Comparison of ENCODE assay signal across 7 mouse cellular contexts in the genomic region with DNA sequence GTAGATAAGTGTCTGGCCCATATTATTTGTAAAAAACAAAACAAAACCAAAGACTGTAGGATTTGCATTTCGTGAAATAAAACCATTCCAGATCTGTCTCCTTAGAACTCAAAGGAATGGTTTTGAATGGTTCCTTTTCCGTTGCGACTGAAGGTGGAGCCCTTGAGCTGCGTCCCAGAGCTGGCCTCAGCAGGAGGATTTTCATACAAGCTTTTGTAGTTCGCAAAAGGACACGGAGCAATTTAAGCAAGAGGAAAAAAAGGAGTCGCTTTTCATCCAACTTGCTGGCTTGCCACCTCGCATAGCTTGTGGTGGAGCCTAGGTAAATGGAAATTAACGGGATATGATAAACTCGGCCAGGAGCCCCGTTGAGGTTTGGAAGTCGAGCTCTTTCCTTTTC.
DNase-seq lines count a peak whose midpoint lies in the region; ATAC-seq lines count a peak whose summit lies in the region.

No protein-coding gene starts in this region.

- peak overlapping the region; percentile 58 for H3K4me2 ChIP-seq in hindbrain, embryonic 15.5 days
- H3K4me2 ChIP-seq in stomach, embryonic 14.5 days (replicated peaks; ENCODE audit: low read depth, low read length), result peak overlapping the region; percentile 28

- WGBS in forebrain, embryonic 10.5 days, result 3% methylated on average over 12 of the region's 12 CpGs
- WGBS in hindbrain, embryonic 15.5 days, result 1% methylated on average over 12 of the region's 12 CpGs
- 5% methylated on average over 12 of the region's 12 CpGs for WGBS in stomach, embryonic 14.5 days

- H3K4me3 ChIP-seq in forebrain, embryonic 10.5 days, result peak overlapping the region; percentile 39
- H3K4me3 ChIP-seq in hindbrain, embryonic 15.5 days, result peak overlapping the region; percentile 34
- H3K4me3 ChIP-seq in stomach, embryonic 14.5 days (ENCODE audit: low read depth, low read length), result peak overlapping the region; percentile 6; the same call in 1 of the 2 replicates

- DNase-seq in MN1 (ENCODE audit: low spot score), result peak; percentile 34
- peak; percentile 91 for DNase-seq in brain, adult 2 months (ENCODE audit: low read depth, low spot score)
- DNase-seq in forebrain, embryonic 10.5 days (ENCODE audit: extremely low spot score, low spot score), result peak; percentile 49
- peak; percentile 58 to 61 for DNase-seq in layer of hippocampus, postnatal 36 days
- peak; percentile 70 for DNase-seq in mesoderm, embryonic 11.5 days (ENCODE audit: low read depth, low spot score)

- H3K36me3 ChIP-seq in forebrain, embryonic 10.5 days (replicated peaks), result no peaks in the 10 kb centered on the region
- no peaks in the 10 kb centered on the region for H3K36me3 ChIP-seq in hindbrain, embryonic 15.5 days
- H3K36me3 ChIP-seq in stomach, embryonic 14.5 days (ENCODE audit: control insufficient read depth, insufficient read depth, low read length), result no peaks in the 10 kb centered on the region

- no peaks in the 10 kb centered on the region; the same call in 1 of the 2 replicates for H3K4me1 ChIP-seq in forebrain, embryonic 10.5 days
- peaks cover 7% of the 10 kb centered on the region; the same call in 1 of the 2 replicates for H3K4me1 ChIP-seq in hindbrain, embryonic 15.5 days (replicated peaks)
- no peaks in the 10 kb centered on the region for H3K4me1 ChIP-seq in stomach, embryonic 14.5 days (ENCODE audit: control insufficient read depth, insufficient read depth, low read length)

- H3K9me3 ChIP-seq in forebrain, embryonic 10.5 days, result no peaks in the 10 kb centered on the region
- H3K9me3 ChIP-seq in hindbrain, embryonic 15.5 days, result no peaks in the 10 kb centered on the region
- no peaks in the 10 kb centered on the region for H3K9me3 ChIP-seq in stomach, embryonic 14.5 days (ENCODE audit: control insufficient read depth, low read depth, low read length)

- H3K27me3 ChIP-seq in forebrain, embryonic 10.5 days (ENCODE audit: poor library complexity, severe bottlenecking), result no peaks in the 10 kb centered on the region
- H3K27me3 ChIP-seq in hindbrain, embryonic 15.5 days, result no peaks in the 10 kb centered on the region
- H3K27me3 ChIP-seq in stomach, embryonic 14.5 days (ENCODE audit: control insufficient read depth, insufficient read depth, low read length), result no peaks in the 10 kb centered on the region

- ATAC-seq in hindbrain, embryonic 15.5 days (ENCODE audit: low FRiP score, low read depth), result peak; percentile 48; the same call in 1 of the 2 replicates
- no peak for ATAC-seq in stomach, embryonic 14.5 days (ENCODE audit: insufficient number of reproducible peaks, insufficient read depth, low FRiP score, low read depth)

- H3K9ac ChIP-seq in hindbrain, embryonic 15.5 days, result peak overlapping the region; percentile 37; the same call in 1 of the 2 replicates
- no peak overlapping the region for H3K9ac ChIP-seq in stomach, embryonic 14.5 days (replicated peaks; ENCODE audit: low read depth, low read length)

- no peak overlapping the region for H3K27ac ChIP-seq in forebrain, embryonic 10.5 days
- no peak overlapping the region for H3K27ac ChIP-seq in hindbrain, embryonic 15.5 days (replicated peaks)
- no peak overlapping the region for H3K27ac ChIP-seq in stomach, embryonic 14.5 days (ENCODE audit: low read length)

Comparison
In these comparisons a context has a peak if more than half of its experiments do, and no peak if none do; other contexts are left out.
1. DNase-seq: peak in every context shown above with its lines; median percentile 91 in brain, adult 2 months; 70 in mesoderm, embryonic 11.5 days; 60 in layer of hippocampus, postnatal 36 days; 49 in forebrain, embryonic 10.5 days; 34 in MN1.